Mouse (Mus musculus): ENCODE data around the gene Grap2. TPM values are rescaled to one million over a fixed set of nuclear protein-coding genes. Genes with fewer than 3 reads are reported as not detected.

Grap2 gene
- polyA plus RNA-seq, 1 experiment from 2014 or later: 4.9 TPM

DNA sequence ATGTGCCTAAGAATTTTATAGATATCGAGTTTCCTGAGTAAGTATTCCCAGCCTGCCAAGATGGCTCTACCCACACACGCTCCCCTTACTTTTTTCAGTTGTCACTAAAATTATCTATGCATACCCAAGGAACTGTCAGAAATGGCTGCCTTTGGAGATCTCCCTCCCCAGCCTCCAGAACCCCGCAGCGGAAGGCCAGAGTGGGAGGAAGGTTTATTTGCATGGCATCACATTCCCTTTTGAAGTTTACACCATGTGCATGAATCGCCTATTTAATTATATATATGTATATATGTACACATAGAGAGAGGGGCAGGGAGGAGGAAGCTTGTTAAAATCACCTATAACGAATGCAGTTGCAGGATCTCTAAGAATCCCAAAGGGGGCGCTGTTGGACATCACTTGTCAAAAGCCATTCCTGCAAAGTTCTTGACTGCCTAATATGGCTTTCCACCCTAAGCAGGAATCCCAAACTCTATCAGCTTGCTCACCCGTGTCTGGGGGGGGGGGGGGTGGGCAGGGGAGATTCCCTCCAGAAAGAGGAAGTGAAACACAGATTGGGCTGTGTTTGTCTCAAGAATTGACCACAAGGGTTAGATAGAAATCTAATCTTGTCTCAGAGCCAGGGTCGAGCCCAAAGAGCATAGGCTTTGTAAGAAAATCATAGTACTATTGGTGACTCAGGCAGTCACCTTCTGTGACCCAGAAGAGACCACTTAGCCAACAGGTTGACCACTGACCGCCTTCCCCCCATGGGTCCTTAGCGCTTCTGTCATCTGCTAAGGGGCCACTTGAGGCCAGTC lies 62.2 kb downstream of the Grap2 start:
- H3K27ac ChIP-seq (ENCODE audit: low read depth, low read length): no peak overlapping the region
- H3K4me3 ChIP-seq (ENCODE audit: low read depth, low read length): no peak overlapping the region
- H3K4me1 ChIP-seq (ENCODE audit: control insufficient read depth, insufficient read depth, low read length): 0 out of 2 replicates have a peak, but pooled peaks cover 4% of the 10 kb centered on the region
- no peak overlapping the region for H3K9ac ChIP-seq (ENCODE audit: low read length)
- ATAC-seq (ENCODE audit: low FRiP score) (no peak), DNase-seq (ENCODE audit: low spot score, missing footprints) (peak; percentile 91)
- H3K27me3 ChIP-seq (ENCODE audit: control insufficient read depth, insufficient read depth, low read length): no peaks in the 10 kb centered on the region
- no peak overlapping the region for H3K4me2 ChIP-seq
- no peaks in the 10 kb centered on the region for H3K36me3 ChIP-seq (ENCODE audit: control insufficient read depth, insufficient read depth, low read length)
- WGBS: 59% methylated on average over 11 of the region's 11 CpGs
- no peaks in the 10 kb centered on the region for H3K9me3 ChIP-seq (ENCODE audit: control insufficient read depth, low read length)

DNA sequence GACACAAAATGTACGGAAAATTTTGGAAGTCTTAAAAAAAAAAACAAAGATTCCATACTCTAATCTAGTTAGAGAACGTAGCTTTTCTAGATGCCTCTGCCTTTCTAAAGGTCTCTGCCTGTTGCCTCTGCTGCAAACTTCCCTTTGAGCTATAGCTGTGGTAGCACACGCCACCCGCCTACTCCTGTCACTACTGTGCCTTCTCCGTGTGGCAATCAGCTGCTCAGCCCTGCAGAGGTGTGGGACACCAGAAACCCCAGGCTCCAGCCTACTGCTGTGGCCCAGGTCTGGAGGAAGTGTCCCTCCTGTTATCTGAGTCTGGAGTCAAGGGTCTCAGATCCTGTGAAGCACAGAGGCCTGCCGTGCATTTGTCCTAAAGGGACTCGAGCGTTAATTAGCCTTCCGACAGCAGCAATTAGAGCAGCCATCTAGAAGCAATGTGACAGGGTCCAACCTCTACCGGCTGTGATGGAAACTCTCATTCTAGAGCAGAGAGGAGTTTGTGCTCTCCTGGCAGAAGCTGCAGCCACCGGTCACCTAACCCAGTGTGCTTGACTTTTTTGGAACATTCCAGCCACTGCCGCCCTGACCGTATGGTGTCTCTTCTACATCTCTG lies 64.5 kb downstream of the Grap2 start:
- 75% methylated on average over 13 of the region's 13 CpGs for WGBS
- no peaks in the 10 kb centered on the region for H3K27me3 ChIP-seq (ENCODE audit: control insufficient read depth, insufficient read depth, low read length)
- ATAC-seq (ENCODE audit: low FRiP score): no peak
- H3K9ac ChIP-seq (ENCODE audit: low read length): no peak overlapping the region
- no peak overlapping the region for H3K4me3 ChIP-seq (ENCODE audit: low read depth, low read length)
- H3K36me3 ChIP-seq (ENCODE audit: control insufficient read depth, insufficient read depth, low read length): no peaks in the 10 kb centered on the region
- H3K27ac ChIP-seq (ENCODE audit: low read depth, low read length): no peak overlapping the region
- H3K4me1 ChIP-seq (ENCODE audit: control insufficient read depth, insufficient read depth, low read length): no peaks in the 10 kb centered on the region
- no peaks in the 10 kb centered on the region for H3K9me3 ChIP-seq (ENCODE audit: control insufficient read depth, low read length)
- DNase-seq (ENCODE audit: low spot score, missing footprints): no peak
- H3K4me2 ChIP-seq: no peak overlapping the region

GRCm38 (mm10) chr15:80639071-80639702 lies 66.8 kb downstream of the Grap2 start:
- ATAC-seq (ENCODE audit: low FRiP score): no peak
- Histone ChIP-seq H3K9me3 (ENCODE audit: control insufficient read depth, low read length) (no peaks in the 10 kb centered on the region), H3K4me3 (ENCODE audit: low read depth, low read length) (no peak overlapping the region), H3K27ac (ENCODE audit: low read depth, low read length) (no peak overlapping the region), H3K4me2 (no peak overlapping the region), H3K36me3 (ENCODE audit: control insufficient read depth, insufficient read depth, low read length) (no peaks in the 10 kb centered on the region), H3K27me3 (ENCODE audit: control insufficient read depth, insufficient read depth, low read length) (no peaks in the 10 kb centered on the region), H3K9ac (ENCODE audit: low read length) (no peak overlapping the region), H3K4me1 (ENCODE audit: control insufficient read depth, insufficient read depth, low read length) (no peaks in the 10 kb centered on the region)
- WGBS: 62% methylated on average over 11 of the region's 11 CpGs
- DNase-seq (ENCODE audit: low spot score, missing footprints): no peak

GRCm38 (mm10) chr15:80639874-80640273 lies 67.5 kb downstream of the Grap2 start:
- WGBS: 74% methylated on average over 3 of the region's 3 CpGs
- H3K4me1 ChIP-seq (ENCODE audit: control insufficient read depth, insufficient read depth, low read length): no peaks in the 10 kb centered on the region
- no peak overlapping the region for H3K9ac ChIP-seq (ENCODE audit: low read length)
- H3K4me2 ChIP-seq: no peak overlapping the region
- no peaks in the 10 kb centered on the region for H3K9me3 ChIP-seq (ENCODE audit: control insufficient read depth, low read length)
- H3K4me3 ChIP-seq (ENCODE audit: low read depth, low read length): no peak overlapping the region
- H3K27me3 ChIP-seq (ENCODE audit: control insufficient read depth, insufficient read depth, low read length): no peaks in the 10 kb centered on the region
- H3K36me3 ChIP-seq (ENCODE audit: control insufficient read depth, insufficient read depth, low read length): no peaks in the 10 kb centered on the region
- H3K27ac ChIP-seq (ENCODE audit: low read depth, low read length): no peak overlapping the region
- DNase-seq (ENCODE audit: low spot score, missing footprints) (no peak), ATAC-seq (ENCODE audit: low FRiP score) (no peak)

DNA sequence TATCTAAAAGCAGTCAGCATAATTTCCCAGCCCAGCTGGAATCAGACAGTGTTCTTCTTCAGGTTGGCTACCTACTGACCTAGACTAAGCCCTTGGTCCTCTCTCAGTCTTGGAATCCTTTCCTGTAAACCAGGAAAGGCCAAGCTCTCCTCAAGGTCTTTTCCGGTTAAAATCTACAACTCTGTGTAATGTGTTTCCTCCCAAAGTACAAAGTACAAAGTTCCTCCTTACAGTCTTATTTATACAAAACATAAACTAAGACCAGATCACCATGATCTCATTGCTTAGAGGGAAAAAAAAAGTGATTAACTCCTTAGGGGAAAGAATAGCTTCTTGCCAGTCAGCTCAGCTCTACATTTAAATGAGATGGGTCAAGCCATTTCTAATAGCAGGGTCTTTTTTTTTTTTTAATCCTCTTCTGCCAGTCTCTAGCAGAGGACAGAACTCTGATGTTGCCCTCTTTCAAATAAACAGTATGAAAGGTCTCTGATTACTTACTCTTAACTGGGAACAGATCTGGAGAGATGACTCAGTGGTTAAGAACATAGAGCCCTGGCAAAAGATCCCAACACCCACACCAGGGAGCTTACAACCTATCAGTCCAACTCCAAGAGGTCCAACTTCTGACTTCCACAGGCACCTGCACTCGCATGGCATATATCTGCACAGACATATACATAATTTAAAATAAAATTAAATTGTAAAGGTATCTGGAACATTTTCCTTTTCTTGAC lies 69.5 kb downstream of the Grap2 start:
- Histone ChIP-seq H3K36me3 (ENCODE audit: control insufficient read depth, insufficient read depth, low read length) (no peaks in the 10 kb centered on the region), H3K9me3 (ENCODE audit: control insufficient read depth, low read length) (no peaks in the 10 kb centered on the region), H3K4me1 (ENCODE audit: control insufficient read depth, insufficient read depth, low read length) (no peaks in the 10 kb centered on the region), H3K4me2 (no peak overlapping the region), H3K4me3 (ENCODE audit: low read depth, low read length) (no peak overlapping the region), H3K27me3 (ENCODE audit: control insufficient read depth, insufficient read depth, low read length) (no peaks in the 10 kb centered on the region), H3K27ac (ENCODE audit: low read depth, low read length) (no peak overlapping the region), H3K9ac (ENCODE audit: low read length) (no peak overlapping the region)
- DNase-seq (ENCODE audit: low spot score, missing footprints) (no peak), ATAC-seq (ENCODE audit: low FRiP score) (no peak)
- WGBS: 85% methylated on average over 2 of the region's 2 CpGs

DNA sequence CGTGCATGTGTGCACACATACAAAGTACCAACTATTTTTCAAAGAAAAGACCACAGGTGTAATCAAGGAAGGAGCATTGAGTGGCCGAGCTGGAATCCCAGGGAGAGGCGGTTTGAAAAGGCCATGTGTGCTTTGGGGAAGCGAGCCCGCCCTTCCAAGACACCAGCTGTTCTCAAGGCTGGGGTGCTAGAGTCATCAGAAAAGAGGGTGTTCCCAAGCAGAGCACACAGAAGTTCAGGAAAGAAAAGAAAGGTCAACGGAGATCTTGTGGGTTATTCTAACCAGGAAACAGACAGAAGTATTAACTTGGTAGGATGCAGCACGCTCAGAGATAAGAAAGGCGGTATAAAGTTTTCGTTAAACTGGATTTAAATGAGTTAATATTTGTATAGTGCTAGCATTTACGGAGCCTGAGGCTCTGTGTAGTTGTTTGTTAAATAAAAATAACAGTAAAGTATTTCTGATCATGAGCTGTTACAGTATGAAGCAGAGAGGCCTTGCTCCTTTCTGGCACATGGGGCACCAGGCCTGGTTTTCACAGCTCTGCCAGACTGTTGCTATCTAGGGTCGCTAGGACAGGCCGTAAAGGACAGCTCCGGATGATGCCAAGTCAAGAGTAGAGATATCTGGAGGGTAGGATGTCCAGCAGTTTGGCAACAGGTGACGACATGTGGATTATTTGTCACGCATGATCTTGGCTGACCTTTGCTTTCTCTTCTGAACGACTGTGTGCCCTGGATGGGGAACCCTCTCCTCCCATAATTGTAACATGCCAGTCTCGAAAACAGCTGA lies 72.8 kb downstream of the Grap2 start:
- Histone ChIP-seq H3K9ac (ENCODE audit: low read length) (no peak overlapping the region), H3K4me2 (no peak overlapping the region), H3K9me3 (ENCODE audit: control insufficient read depth, low read length) (no peaks in the 10 kb centered on the region), H3K4me1 (ENCODE audit: control insufficient read depth, insufficient read depth, low read length) (no peaks in the 10 kb centered on the region), H3K27me3 (ENCODE audit: control insufficient read depth, insufficient read depth, low read length) (no peaks in the 10 kb centered on the region), H3K4me3 (ENCODE audit: low read depth, low read length) (no peak overlapping the region), H3K27ac (ENCODE audit: low read depth, low read length) (no peak overlapping the region), H3K36me3 (ENCODE audit: control insufficient read depth, insufficient read depth, low read length) (no peaks in the 10 kb centered on the region)
- DNase-seq (ENCODE audit: low spot score, missing footprints): peak; percentile 79
- WGBS: 86% methylated on average over 17 of the region's 17 CpGs
- no peak for ATAC-seq (ENCODE audit: low FRiP score)

DNA sequence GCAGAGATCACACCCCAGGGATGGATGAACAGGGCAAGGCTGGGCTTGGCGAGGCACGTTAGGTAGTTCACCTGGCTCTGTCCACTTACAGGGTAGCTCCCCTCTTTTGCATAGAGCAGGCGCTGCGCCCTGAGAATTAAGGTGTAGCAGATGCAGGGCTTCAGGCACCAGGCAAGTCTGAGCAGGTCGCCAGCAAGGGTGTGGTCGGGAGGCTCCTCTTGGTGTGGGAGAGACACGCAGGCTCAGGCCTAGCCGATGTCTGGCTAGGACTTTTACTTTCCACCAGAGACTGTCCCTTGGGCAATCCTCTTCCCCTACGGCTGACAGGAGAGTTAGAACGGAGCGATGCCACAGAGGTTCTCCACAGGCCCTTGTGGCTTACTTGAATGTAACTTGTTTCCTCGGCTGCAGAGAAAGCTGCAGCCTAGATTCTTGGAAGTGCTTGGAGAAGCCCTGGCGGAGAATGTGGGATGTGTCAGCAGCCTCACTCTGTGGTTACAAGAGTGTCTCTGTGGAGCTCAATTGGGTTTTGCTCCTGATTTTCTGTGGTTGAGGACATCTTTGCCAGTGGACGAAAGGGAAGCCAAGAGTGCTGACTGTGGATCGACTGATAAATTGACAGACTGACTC lies 76.7 kb downstream of the Grap2 start:
- no peak overlapping the region for H3K9ac ChIP-seq (ENCODE audit: low read length)
- no peak for ATAC-seq (ENCODE audit: low FRiP score)
- DNase-seq (ENCODE audit: low spot score, missing footprints): peak; percentile 82
- H3K4me3 ChIP-seq (ENCODE audit: low read depth, low read length): no peak overlapping the region
- H3K27ac ChIP-seq (ENCODE audit: low read depth, low read length): no peak overlapping the region
- no peaks in the 10 kb centered on the region for H3K27me3 ChIP-seq (ENCODE audit: control insufficient read depth, insufficient read depth, low read length)
- H3K4me2 ChIP-seq: no peak overlapping the region
- 79% methylated on average over 15 of the region's 15 CpGs for WGBS
- H3K36me3 ChIP-seq (ENCODE audit: control insufficient read depth, insufficient read depth, low read length): no peaks in the 10 kb centered on the region
- no peaks in the 10 kb centered on the region for H3K4me1 ChIP-seq (ENCODE audit: control insufficient read depth, insufficient read depth, low read length)
- no peaks in the 10 kb centered on the region for H3K9me3 ChIP-seq (ENCODE audit: control insufficient read depth, low read length)

GRCm38 (mm10) chr15:80650412-80650811 lies 78.0 kb downstream of the Grap2 start:
- DNase-seq (ENCODE audit: low spot score, missing footprints): no peak
- no peak for ATAC-seq (ENCODE audit: low FRiP score)
- no peak overlapping the region for H3K4me2 ChIP-seq
- 81% methylated on average over 2 of the region's 2 CpGs for WGBS
- H3K27me3 ChIP-seq (ENCODE audit: control insufficient read depth, insufficient read depth, low read length): no peaks in the 10 kb centered on the region
- H3K27ac ChIP-seq (ENCODE audit: low read depth, low read length): no peak overlapping the region
- H3K4me3 ChIP-seq (ENCODE audit: low read depth, low read length): no peak overlapping the region
- no peaks in the 10 kb centered on the region for H3K36me3 ChIP-seq (ENCODE audit: control insufficient read depth, insufficient read depth, low read length)
- no peaks in the 10 kb centered on the region for H3K9me3 ChIP-seq (ENCODE audit: control insufficient read depth, low read length)
- H3K9ac ChIP-seq (ENCODE audit: low read length): no peak overlapping the region
- no peaks in the 10 kb centered on the region for H3K4me1 ChIP-seq (ENCODE audit: control insufficient read depth, insufficient read depth, low read length)
